Comparison of ENCODE assay signal across 9 mouse cellular contexts in the genomic region with DNA sequence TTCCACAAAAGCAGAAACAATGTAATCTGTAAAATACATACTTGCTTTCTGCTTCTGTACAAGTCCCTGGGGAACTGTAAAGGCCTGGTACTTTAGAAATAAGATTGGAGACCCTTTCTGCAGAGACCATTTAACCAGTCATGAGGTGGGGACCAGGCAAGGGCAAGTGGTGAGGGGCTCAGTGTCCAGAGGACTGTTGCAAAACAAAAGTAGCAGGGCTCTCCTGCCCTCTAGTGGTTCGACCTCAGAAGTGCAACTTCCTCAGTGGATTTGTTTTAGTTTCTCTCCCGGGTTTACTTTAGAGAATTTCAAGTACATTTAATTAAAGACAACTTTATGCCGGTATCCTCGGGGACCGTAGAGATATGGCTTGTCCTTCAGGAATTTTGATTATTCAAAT.
DNase-seq lines count a peak whose midpoint lies in the region; ATAC-seq lines count a peak whose summit lies in the region.
"Had no signal": no experiment of that assay in that cellular context is flagged by ENCODE, and none has a peak within 500 bp of the region (broad histone marks: within the 10 kb centered on the region; RNA-seq: fewer than 3 reads in every experiment).

No protein-coding gene starts in this region.

- peak; percentile 24 for DNase-seq in gastrocnemius, adult 18-20 months (ENCODE audit: low spot score)
- no peak for DNase-seq in gastrocnemius, adult 8-10 months (ENCODE audit: low spot score in 2 of 2)
- DNase-seq in NIH3T3 (ENCODE audit: low read depth) = peak; percentile 83
- DNase-seq in heart, postnatal 10 days = peak; percentile 28 to 58
- DNase-seq in layer of hippocampus, postnatal 25 days (ENCODE audit: extremely low spot score in 1 of 2, low spot score in 1 of 2) = peak; percentile 44 to 62
- DNase-seq in midbrain, embryonic 11.5 days (ENCODE audit: low spot score, missing footprints) = peak; percentile 97
- DNase-seq in testis, postnatal 10 days (ENCODE audit: low spot score) = peak; percentile 63

- intact Hi-C loops in heart, postnatal 10 days (cut with DNase I) = loop anchor here (2.0 to 5.0 kb wide), 2 partner anchors 73 to 385 kb away; no protein-coding TSS in a partner anchor

- no peak overlapping the region for H3K4me3 ChIP-seq in midbrain, embryonic 11.5 days (ENCODE audit: low read depth, low read length)
- H3K4me3 ChIP-seq: hindbrain, embryonic 15.5 days had no signal

- H3K4me1 ChIP-seq in midbrain, embryonic 11.5 days (ENCODE audit: control insufficient read depth, insufficient read depth, low read length) = no peaks in the 10 kb centered on the region

- peak; percentile 74; the same call in 1 of the 2 replicates for ATAC-seq in common myeloid progenitor, adult 5-6 weeks (replicated peaks; ENCODE audit: low read depth, poor library complexity, severe bottlenecking)
- peak; percentile 88 for ATAC-seq in midbrain, embryonic 11.5 days (ENCODE audit: low FRiP score)

- no peaks in the 10 kb centered on the region for H3K27me3 ChIP-seq in midbrain, embryonic 11.5 days (ENCODE audit: control insufficient read depth, insufficient read depth, low read length)
- H3K27me3 ChIP-seq: hindbrain, embryonic 15.5 days had no signal

- 17% methylated on average over 5 of the region's 5 CpGs for WGBS in midbrain, embryonic 11.5 days

- no peaks in the 10 kb centered on the region for H3K36me3 ChIP-seq in midbrain, embryonic 11.5 days (ENCODE audit: control insufficient read depth, insufficient read depth, low read length)
- H3K36me3 ChIP-seq: hindbrain, embryonic 15.5 days had no signal

- no peak overlapping the region for H3K9ac ChIP-seq in midbrain, embryonic 11.5 days (ENCODE audit: low read length)
- H3K9ac ChIP-seq: hindbrain, embryonic 15.5 days had no signal

- no peaks in the 10 kb centered on the region for H3K9me3 ChIP-seq in midbrain, embryonic 11.5 days (ENCODE audit: control insufficient read depth, low read length)
- H3K9me3 ChIP-seq: hindbrain, embryonic 15.5 days had no signal

- no peak overlapping the region for H3K4me2 ChIP-seq in midbrain, embryonic 11.5 days
- H3K4me2 ChIP-seq: hindbrain, embryonic 15.5 days had no signal

- no peak overlapping the region for H3K27ac ChIP-seq in midbrain, embryonic 11.5 days (ENCODE audit: low read depth, low read length)
- H3K27ac ChIP-seq: hindbrain, embryonic 15.5 days had no signal

Comparison
In these comparisons a context has a peak if more than half of its experiments do, and no peak if none do; other contexts are left out.
1. DNase-seq: peak in gastrocnemius, adult 18-20 months (single experiment), NIH3T3 (single experiment), heart, postnatal 10 days (2 of 2), layer of hippocampus, postnatal 25 days (2 of 2), midbrain, embryonic 11.5 days (single experiment) and testis, postnatal 10 days (single experiment); none in gastrocnemius, adult 8-10 months (0 of 2).